Mouse (Mus musculus) midbrain, postnatal 0 days (tissue): ENCODE measurements at regions not wholly inside any gene's neighbourhood (a gene's known extent, or its start where the extent isn't known, plus 50 kb on each side); places are given as distances from the start of the nearest gene placed in this dataset.

Experiments
- ATAC-seq: fragments of 200-750 bp; cut with Nextera tagmentation; 2 replicates; pipeline ENCODE4 v1.8.0; 2017; ENCODE audit warnings: moderate number of reproducible peaks, mild to moderate bottlenecking, moderate TSS enrichment, moderate library complexity; ENCODE audit not compliant: low FRiP score
- DNase-seq: peaks from one replicate; pipeline ENCODE4 v3.0.0-alpha.2; 2015; ENCODE audit warnings: low spot score
- H3K27ac ChIP-seq: fragments of 300-500 bp; sonication (generic); 2 replicates; pipeline ENCODE4 v1.5.1; 2014; ENCODE audit warnings: low read depth, mild to moderate bottlenecking, low read length, mixed read lengths
- H3K27me3 ChIP-seq: fragments of 300-500 bp; sonication (generic); 2 replicates; pipeline ENCODE4 v1.6.1; 2014; ENCODE audit warnings: low read length, control low read depth, mixed read lengths; ENCODE audit not compliant: insufficient read depth
- H3K36me3 ChIP-seq: fragments of 300-500 bp; sonication (generic); 2 replicates; pipeline ENCODE4 v1.6.1; 2014; ENCODE audit warnings: low read length, control low read depth, mixed read lengths; ENCODE audit not compliant: insufficient read depth
- H3K4me1 ChIP-seq: fragments of 300-500 bp; sonication (generic); 2 replicates; pipeline ENCODE4 v1.6.1; 2014; ENCODE audit warnings: mild to moderate bottlenecking, control low read depth, antibody characterized with exemption, low read length, mixed read lengths; ENCODE audit not compliant: insufficient read depth
- H3K4me2 ChIP-seq: fragments of 300-500 bp; sonication (generic); 2 replicates; pipeline ENCODE4 v1.6.1; 2014; ENCODE audit warnings: low read depth, mild to moderate bottlenecking, low read length, mixed read lengths; ENCODE audit not compliant: poor library complexity, severe bottlenecking
- H3K4me3 ChIP-seq: fragments of 300-500 bp; sonication (generic); 2 replicates; pipeline ENCODE4 v1.5.1; 2014; ENCODE audit warnings: low read depth, mild to moderate bottlenecking, low read length, moderate library complexity
- H3K9ac ChIP-seq: fragments of 300-500 bp; sonication (generic); replicated peaks from 2 replicates; pipeline ENCODE4 v1.6.1; 2014; ENCODE audit warnings: mild to moderate bottlenecking, low read length, moderate library complexity, mixed read lengths; ENCODE audit not compliant: poor library complexity, severe bottlenecking
- H3K9me3 ChIP-seq: fragments of 300-500 bp; sonication (generic); 2 replicates; pipeline ENCODE4 v1.6.1; 2016; ENCODE audit warnings: low read length, control low read depth
- CTCF ChIP-seq: IDR thresholded peaks from 2 replicates; pipeline ENCODE4 v1.5.1; 2016; ENCODE audit warnings: antibody characterized with exemption, mild to moderate bottlenecking
- WGBS: fragments of 180-500 bp; shearing (Covaris S2); extraction: QIAGEN DNeasy Blood & Tissue Kit; methylation state at CpG from one replicate; pipeline ENCODE4 v1.1.7; 2014; 5-methylcytosine and 5-hydroxymethylcytosine counted together

GRCm38 (mm10) chr7:124720927-124721326 lies 723.5 kb upstream of the Kdm8 start:
- Histone ChIP-seq H3K9me3 (no peaks in the 10 kb centered on the region), H3K4me1 (no peaks in the 10 kb centered on the region), H3K36me3 (no peaks in the 10 kb centered on the region), H3K27ac (no peak overlapping the region), H3K9ac (no peak overlapping the region), H3K27me3 (no peaks in the 10 kb centered on the region), H3K4me3 (no peak overlapping the region), H3K4me2 (no peak overlapping the region)
- TF ChIP-seq CTCF, result no peak
- DNase-seq, result no peak
- WGBS, result 33% methylated on average over 1 of the region's 1 CpGs
- ATAC-seq, result no peak

GRCm38 (mm10) chr7:124742086-124742485 lies 702.4 kb upstream of the Kdm8 start:
- no peak overlapping the region for H3K9ac ChIP-seq
- no peak for ATAC-seq
- no peak overlapping the region for H3K4me3 ChIP-seq
- DNase-seq, result no peak
- H3K4me1 ChIP-seq, result no peaks in the 10 kb centered on the region
- no peak overlapping the region for H3K27ac ChIP-seq
- H3K27me3 ChIP-seq, result no peaks in the 10 kb centered on the region
- no peaks in the 10 kb centered on the region for H3K9me3 ChIP-seq
- TF ChIP-seq CTCF, result no peak
- H3K36me3 ChIP-seq, result no peaks in the 10 kb centered on the region
- WGBS, result 11% methylated on average over 2 of the region's 2 CpGs
- no peak overlapping the region for H3K4me2 ChIP-seq

GRCm38 (mm10) chr7:124746321-124746720 lies 698.2 kb upstream of the Kdm8 start:
- no peak for DNase-seq
- H3K36me3 ChIP-seq, result no peaks in the 10 kb centered on the region
- no peak overlapping the region for H3K9ac ChIP-seq
- no peaks in the 10 kb centered on the region for H3K27me3 ChIP-seq
- no peak for ATAC-seq
- no peak overlapping the region for H3K4me3 ChIP-seq
- no peaks in the 10 kb centered on the region for H3K9me3 ChIP-seq
- H3K4me2 ChIP-seq, result no peak overlapping the region
- 89% methylated on average over 2 of the region's 2 CpGs for WGBS
- no peaks in the 10 kb centered on the region for H3K4me1 ChIP-seq
- H3K27ac ChIP-seq, result no peak overlapping the region
- TF ChIP-seq CTCF, result no peak

GRCm38 (mm10) chr7:124748396-124748795 lies 696.1 kb upstream of the Kdm8 start:
- H3K4me2 ChIP-seq, result no peak overlapping the region
- H3K27ac ChIP-seq, result no peak overlapping the region
- no peak for TF ChIP-seq CTCF
- no peak overlapping the region for H3K9ac ChIP-seq
- H3K9me3 ChIP-seq, result no peaks in the 10 kb centered on the region
- no peak overlapping the region for H3K4me3 ChIP-seq
- H3K27me3 ChIP-seq, result no peaks in the 10 kb centered on the region
- 82% methylated on average over 3 of the region's 3 CpGs for WGBS
- DNase-seq (no peak), ATAC-seq (no peak)
- no peaks in the 10 kb centered on the region for H3K4me1 ChIP-seq
- no peaks in the 10 kb centered on the region for H3K36me3 ChIP-seq

GRCm38 (mm10) chr7:124759084-124759483 lies 685.4 kb upstream of the Kdm8 start:
- no peak for ATAC-seq
- DNase-seq, result no peak
- no peaks in the 10 kb centered on the region for H3K27me3 ChIP-seq
- H3K36me3 ChIP-seq, result no peaks in the 10 kb centered on the region
- no peaks in the 10 kb centered on the region for H3K9me3 ChIP-seq
- H3K27ac ChIP-seq, result no peak overlapping the region
- no peak overlapping the region for H3K4me2 ChIP-seq
- 90% methylated on average over 4 of the region's 4 CpGs for WGBS
- no peak for TF ChIP-seq CTCF
- no peak overlapping the region for H3K4me3 ChIP-seq
- H3K9ac ChIP-seq, result no peak overlapping the region
- no peaks in the 10 kb centered on the region for H3K4me1 ChIP-seq

- DNase-seq (peak; percentile 5), ATAC-seq (no peak)
- H3K4me1 ChIP-seq, result no peaks in the 10 kb centered on the region
- H3K27me3 ChIP-seq, result no peaks in the 10 kb centered on the region
- H3K27ac ChIP-seq, result no peak overlapping the region
- no peak overlapping the region for H3K4me3 ChIP-seq
- no peak for TF ChIP-seq CTCF
- WGBS, result 84% methylated on average over 1 of the region's 1 CpGs
- no peak overlapping the region for H3K9ac ChIP-seq
- H3K36me3 ChIP-seq, result no peaks in the 10 kb centered on the region
- no peaks in the 10 kb centered on the region for H3K9me3 ChIP-seq
- no peak overlapping the region for H3K4me2 ChIP-seq
Observed at GRCm38 (mm10) chr7:124777822-124778221, 666.7 kb upstream of the Kdm8 start.

- Histone ChIP-seq H3K27ac (no peak overlapping the region), H3K9me3 (no peaks in the 10 kb centered on the region), H3K4me3 (no peak overlapping the region), H3K36me3 (no peaks in the 10 kb centered on the region), H3K9ac (no peak overlapping the region), H3K4me2 (no peak overlapping the region), H3K27me3 (no peaks in the 10 kb centered on the region), H3K4me1 (no peaks in the 10 kb centered on the region)
- DNase-seq (peak; percentile 74), ATAC-seq (no peak)
- TF ChIP-seq CTCF, result peak; percentile 81
- WGBS, result 52% methylated on average over 4 of the region's 4 CpGs
Observed at GRCm38 (mm10) chr7:124782816-124783215, 661.7 kb upstream of the Kdm8 start.
